Mouse (Mus musculus): ENCODE results near the gene Smad3.

Gene Smad3

GRCm38 (mm10) chr9:63757865-63758440 lies at the start of gene Smad3:
Gene Smad3, minus strand, starts transcription at chr9:63757994.
- DNase-seq = peak; percentile 92

- DNase-seq = no peak
Observed at GRCm38 (mm10) chr9:63804847-63805246, 47.1 kb upstream of the Smad3 start.

GRCm38 (mm10) chr9:63803181-63803591 lies 45.4 kb upstream of the Smad3 start:
- no peak for DNase-seq

- DNase-seq = peak; percentile 38
Observed at GRCm38 (mm10) chr9:63802504-63802903, 44.7 kb upstream of the Smad3 start.

GRCm38 (mm10) chr9:63802080-63802479 lies 44.3 kb upstream of the Smad3 start:
- no peak for DNase-seq

- DNase-seq = no peak
Observed at GRCm38 (mm10) chr9:63796429-63796828, 38.6 kb upstream of the Smad3 start.

- peak; percentile 88 for DNase-seq
Observed at GRCm38 (mm10) chr9:63793731-63794495, 36.1 kb upstream of the Smad3 start.

GRCm38 (mm10) chr9:63791716-63792115 lies 33.9 kb upstream of the Smad3 start:
- DNase-seq = no peak

GRCm38 (mm10) chr9:63791275-63791674 lies 33.5 kb upstream of the Smad3 start:
- no peak for DNase-seq

- DNase-seq = no peak
Observed at GRCm38 (mm10) chr9:63790222-63790621, 32.4 kb upstream of the Smad3 start.

- no peak for DNase-seq
Observed at GRCm38 (mm10) chr9:63789386-63789785, 31.6 kb upstream of the Smad3 start.

- no peak for DNase-seq
Observed at GRCm38 (mm10) chr9:63787606-63788005, 29.8 kb upstream of the Smad3 start.

- DNase-seq = no peak
Observed at GRCm38 (mm10) chr9:63787086-63787485, 29.3 kb upstream of the Smad3 start.

- no peak for DNase-seq
Observed at GRCm38 (mm10) chr9:63786026-63786670, 28.4 kb upstream of the Smad3 start.

- DNase-seq = no peak
Observed at GRCm38 (mm10) chr9:63785492-63785891, 27.7 kb upstream of the Smad3 start.

- no peak for DNase-seq
Observed at GRCm38 (mm10) chr9:63784597-63784996, 26.8 kb upstream of the Smad3 start.

GRCm38 (mm10) chr9:63782744-63783143 lies 24.9 kb upstream of the Smad3 start:
- no peak for DNase-seq

- no peak for DNase-seq
Observed at GRCm38 (mm10) chr9:63781714-63782464, 24.1 kb upstream of the Smad3 start.

- peak; percentile 90 for DNase-seq
Observed at GRCm38 (mm10) chr9:63779950-63780887, 22.4 kb upstream of the Smad3 start.

GRCm38 (mm10) chr9:63776735-63777134 lies 18.9 kb upstream of the Smad3 start:
- no peak for DNase-seq

- DNase-seq = no peak
Observed at GRCm38 (mm10) chr9:63774854-63775483, 17.2 kb upstream of the Smad3 start.

- no peak for DNase-seq
Observed at GRCm38 (mm10) chr9:63772452-63772851, 14.7 kb upstream of the Smad3 start.
